10 mouse cellular contexts compared by ENCODE assay signal in genomic region chr10:90494981-90495516, GRCm38 (mm10).
DNase-seq lines count a peak whose midpoint lies in the region; ATAC-seq and TF ChIP-seq lines count a peak whose summit lies in the region.
"Had no signal": no experiment of that assay in that cellular context is flagged by ENCODE, and none has a peak within 500 bp of the region (broad histone marks: within the 10 kb centered on the region; RNA-seq: fewer than 3 reads in every experiment).

No protein-coding gene starts in this region.

- H3K4me3 ChIP-seq in midbrain, embryonic 14.5 days (replicated peaks; ENCODE audit: low read depth, low read length), result no peak overlapping the region
- no peak overlapping the region for H3K4me3 ChIP-seq in midbrain, embryonic 11.5 days (ENCODE audit: low read depth, low read length)
- H3K4me3 ChIP-seq in left cerebral cortex, adult 2 months, result no peak overlapping the region
- H3K4me3 ChIP-seq in lung, adult 2 months (replicated peaks; ENCODE audit: extremely low read depth, low read depth, low read length), result no peak overlapping the region
- H3K4me3 ChIP-seq: heart, embryonic 13.5 days; liver, embryonic 13.5 days had no signal

- WGBS in midbrain, embryonic 14.5 days, result 54% methylated on average over 4 of the region's 4 CpGs
- 76% methylated on average over 4 of the region's 4 CpGs for WGBS in midbrain, embryonic 11.5 days
- 78% methylated on average over 4 of the region's 4 CpGs for WGBS in lung, adult 2 months

- DNase-seq in midbrain, embryonic 14.5 days, result peak; percentile 53
- DNase-seq in midbrain, embryonic 11.5 days (ENCODE audit: low spot score, missing footprints), result no peak
- DNase-seq in frontal cortex, postnatal 25 days (ENCODE audit: low spot score in 2 of 2), result peak; percentile 14 to 23
- peak; percentile 19 to 36 for DNase-seq in left cerebral cortex, adult 2 months (ENCODE audit: extremely low spot score in 1 of 2, low spot score in 2 of 2)
- DNase-seq in right cerebral cortex, postnatal 36 days (ENCODE audit: low spot score in 2 of 2), result peak; percentile 29 to 30
- DNase-seq in lung, adult 2 months, result no peak
- DNase-seq in kidney, postnatal 36 days, result no peak
- DNase-seq in thymus, postnatal 36 days, result no peak
- DNase-seq: liver, embryonic 13.5 days had no signal

- no peak overlapping the region for H3K4me2 ChIP-seq in midbrain, embryonic 14.5 days (ENCODE audit: low read length)
- no peak overlapping the region for H3K4me2 ChIP-seq in midbrain, embryonic 11.5 days
- H3K4me2 ChIP-seq: heart, embryonic 13.5 days; liver, embryonic 13.5 days had no signal

- peaks cover 14% of the 10 kb centered on the region; the same call in 1 of the 2 replicates for H3K4me1 ChIP-seq in midbrain, embryonic 14.5 days (ENCODE audit: control insufficient read depth, insufficient read depth, low read length)
- H3K4me1 ChIP-seq in midbrain, embryonic 11.5 days (ENCODE audit: control insufficient read depth, insufficient read depth, low read length), result no peaks in the 10 kb centered on the region
- H3K4me1 ChIP-seq in lung, adult 2 months (ENCODE audit: control insufficient read depth, insufficient read depth, low read length), result no peaks in the 10 kb centered on the region
- H3K4me1 ChIP-seq: heart, embryonic 13.5 days; liver, embryonic 13.5 days had no signal

- H3K9me3 ChIP-seq in midbrain, embryonic 14.5 days (ENCODE audit: control insufficient read depth, low read length), result no peaks in the 10 kb centered on the region
- no peaks in the 10 kb centered on the region for H3K9me3 ChIP-seq in midbrain, embryonic 11.5 days (ENCODE audit: control insufficient read depth, low read length)
- H3K9me3 ChIP-seq: heart, embryonic 13.5 days; liver, embryonic 13.5 days had no signal

- ATAC-seq in midbrain, embryonic 14.5 days (ENCODE audit: low FRiP score, low TSS enrichment), result peak; percentile 55; the same call in 1 of the 2 replicates
- no peak for ATAC-seq in midbrain, embryonic 11.5 days (ENCODE audit: low FRiP score)

- no peaks in the 10 kb centered on the region for H3K36me3 ChIP-seq in midbrain, embryonic 14.5 days (ENCODE audit: control insufficient read depth, insufficient read depth, low read length)
- no peaks in the 10 kb centered on the region for H3K36me3 ChIP-seq in midbrain, embryonic 11.5 days (ENCODE audit: control insufficient read depth, insufficient read depth, low read length)
- H3K36me3 ChIP-seq: heart, embryonic 13.5 days; liver, embryonic 13.5 days had no signal

- intact Hi-C loops in left cerebral cortex, adult 2 months (cut with DNase I), result loop anchor here (2.0 to 5.0 kb wide), 3 partner anchors 62 to 182 kb away; no protein-coding TSS in a partner anchor

- no peaks in the 10 kb centered on the region for H3K27me3 ChIP-seq in midbrain, embryonic 14.5 days (ENCODE audit: control insufficient read depth, insufficient read depth, low read length)
- no peaks in the 10 kb centered on the region for H3K27me3 ChIP-seq in midbrain, embryonic 11.5 days (ENCODE audit: control insufficient read depth, insufficient read depth, low read length)
- H3K27me3 ChIP-seq: heart, embryonic 13.5 days; liver, embryonic 13.5 days had no signal

- peak; percentile 7 for TF ChIP-seq CTCF in left cerebral cortex, adult 2 months (IDR thresholded peaks at IDR 0.05)
- TF ChIP-seq CTCF in lung, adult 2 months (IDR thresholded peaks at IDR 0.05; ENCODE audit: insufficient read depth, low read length), result no peak

- no peak for TF ChIP-seq POLR2A in lung, adult 2 months (IDR thresholded peaks at IDR 0.05; ENCODE audit: borderline replicate concordance, extremely low read depth, low read depth, low read length)

- no peak overlapping the region for H3K27ac ChIP-seq in midbrain, embryonic 14.5 days (replicated peaks; ENCODE audit: low read depth, low read length)
- no peak overlapping the region for H3K27ac ChIP-seq in midbrain, embryonic 11.5 days (ENCODE audit: low read depth, low read length)
- H3K27ac ChIP-seq in left cerebral cortex, adult 2 months, result peak overlapping the region; percentile 89
- H3K27ac ChIP-seq: heart, embryonic 13.5 days; liver, embryonic 13.5 days had no signal

- no peak overlapping the region for H3K9ac ChIP-seq in midbrain, embryonic 14.5 days (replicated peaks; ENCODE audit: low read length)
- H3K9ac ChIP-seq in midbrain, embryonic 11.5 days (ENCODE audit: low read length), result no peak overlapping the region
- H3K9ac ChIP-seq: heart, embryonic 13.5 days; liver, embryonic 13.5 days had no signal

Comparison
In these comparisons a context has a peak if more than half of its experiments do, and no peak if none do; other contexts are left out.
1. DNase-seq: peak in midbrain, embryonic 14.5 days (single experiment), frontal cortex, postnatal 25 days (2 of 2), left cerebral cortex, adult 2 months (2 of 2) and right cerebral cortex, postnatal 36 days (2 of 2); none in midbrain, embryonic 11.5 days (single experiment), lung, adult 2 months (single experiment), kidney, postnatal 36 days (0 of 2) and thymus, postnatal 36 days (0 of 2).